Mouse (Mus musculus) forebrain, embryonic 11.5 days (tissue): Measurements from ENCODE around the gene Erich3. TPM values are rescaled to one million over a fixed set of nuclear protein-coding genes. Genes with fewer than 3 reads are reported as not detected.
"Not testable (repeated sequence)": the region's sequence is repeated elsewhere in the genome, so short reads cannot be mapped to it uniquely, and the experiment has no call there.

Source experiments
- ATAC-seq: fragments of 200-750 bp; cut with Nextera tagmentation; replicated peaks from 2 replicates; pipeline ENCODE4 v1.8.0; 2017; ENCODE audit warnings: moderate TSS enrichment; ENCODE audit not compliant: low FRiP score
- DNase-seq: peaks from one replicate; pipeline ENCODE4 v3.0.0-alpha.2; 2017; ENCODE audit warnings: low spot score
- H3K27ac ChIP-seq: fragments of 300-500 bp; sonication (generic); 2 replicates; pipeline ENCODE4 v1.5.1; 2014; ENCODE audit warnings: low read depth, low read length
- H3K27me3 ChIP-seq: fragments of 300-500 bp; sonication (generic); 2 replicates; pipeline ENCODE4 v1.6.1; 2014; ENCODE audit warnings: mild to moderate bottlenecking, low read length, mixed read lengths; ENCODE audit not compliant: control insufficient read depth, insufficient read depth
- H3K36me3 ChIP-seq: fragments of 300-500 bp; sonication (generic); 2 replicates; pipeline ENCODE4 v1.6.1; 2014; ENCODE audit warnings: mild to moderate bottlenecking, low read length, moderate library complexity, mixed read lengths; ENCODE audit not compliant: control insufficient read depth, insufficient read depth
- H3K4me1 ChIP-seq: fragments of 300-500 bp; sonication (generic); replicated peaks from 2 replicates; pipeline ENCODE4 v1.6.1; 2014; ENCODE audit warnings: low read length, mixed read lengths; ENCODE audit not compliant: control insufficient read depth, insufficient read depth
- H3K4me2 ChIP-seq: fragments of 300-500 bp; sonication (generic); 2 replicates; pipeline ENCODE4 v1.6.1; 2014; ENCODE audit warnings: low read depth, mild to moderate bottlenecking, low read length, moderate library complexity, mixed read lengths; ENCODE audit not compliant: severe bottlenecking
- H3K4me3 ChIP-seq: fragments of 300-500 bp; sonication (generic); 2 replicates; pipeline ENCODE4 v1.5.1; 2014; ENCODE audit warnings: low read depth, low read length
- H3K9ac ChIP-seq: fragments of 300-500 bp; sonication (generic); 2 replicates; pipeline ENCODE4 v1.6.1; 2014; ENCODE audit warnings: low read length
- H3K9me3 ChIP-seq: fragments of 300-500 bp; sonication (generic); 2 replicates; pipeline ENCODE4 v1.6.1; 2016; ENCODE audit warnings: low read length, mixed read lengths; ENCODE audit not compliant: control insufficient read depth
- WGBS: fragments of 180-500 bp; shearing (Covaris S2); extraction: QIAGEN DNeasy Blood & Tissue Kit; methylation state at CpG from one replicate; pipeline ENCODE4 v1.1.7; 2014; 5-methylcytosine and 5-hydroxymethylcytosine counted together
- polyA plus RNA-seq: library from polyadenylated mRNA; unstranded; fragments of >200 nt; fragmentation: Nextera tagmentation; extraction: Ambion mirVana; gene quantifications from 2 replicates; pipeline ENCODE4 v1.2.1, GENCODE M21; 2014

The Erich3 gene
- 0.39 and 0.47 TPM in 2 replicates for polyA plus RNA-seq

DNA sequence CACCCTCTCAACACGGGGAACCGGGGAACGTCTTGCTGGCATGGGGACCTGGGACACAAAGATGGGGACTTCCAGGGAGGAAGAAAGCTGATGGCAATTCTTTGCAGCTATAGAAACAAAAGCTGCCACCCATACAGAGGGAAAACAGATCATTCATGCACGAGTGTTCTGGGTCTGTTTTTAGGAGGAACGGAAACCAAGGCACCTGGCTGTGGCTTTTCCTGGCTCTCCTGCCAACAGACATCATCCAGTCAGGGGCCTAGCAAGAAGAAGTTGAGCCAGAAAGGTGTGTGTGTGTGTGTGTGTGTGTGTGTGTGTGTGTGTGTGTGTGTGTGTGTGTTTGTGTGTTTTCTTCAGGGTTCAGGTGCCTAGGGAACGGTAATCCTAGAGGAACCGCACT lies at the start of gene Erich3:
Erich3 (plus strand) TSS at position 315 of the 400 bp plus-strand sequence.
- WGBS, result 27% methylated on average over 7 of the region's 7 CpGs
- no peak for DNase-seq
- Histone ChIP-seq H3K9ac (peak within 1 kb of the TSS; percentile 35), H3K4me2 (peak within 1 kb of the TSS; percentile 79), H3K4me1 (peaks cover 5% of the 10 kb centered on the region; the same call in 1 of the 2 replicates), H3K36me3 (no peaks in the 10 kb centered on the region), H3K4me3 (peak within 1 kb of the TSS; percentile 34), H3K9me3 (no peaks in the 10 kb centered on the region), H3K27me3 (peaks cover 6% of the 10 kb centered on the region; the same call in 1 of the 2 replicates), H3K27ac (no peak within 1 kb of the TSS)
- ATAC-seq, result no peak

DNA sequence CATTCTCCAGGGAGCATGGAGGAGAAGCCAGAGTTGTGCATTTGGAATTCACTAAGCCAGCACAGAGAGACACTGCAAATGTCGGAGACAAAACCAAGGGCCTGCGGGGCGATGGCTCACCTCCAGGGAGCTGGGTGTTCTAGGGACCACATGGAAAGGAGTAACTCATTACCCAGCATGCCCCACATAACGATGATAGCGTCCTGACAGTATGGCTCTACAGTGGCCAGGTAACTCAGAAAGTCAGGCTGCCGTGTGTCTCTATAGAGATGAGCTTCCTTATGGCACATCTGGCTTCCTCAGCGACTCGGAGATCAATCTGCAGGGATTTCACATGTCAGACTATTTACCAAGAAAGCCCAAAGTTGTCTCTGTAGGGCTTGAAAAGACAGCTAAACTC lies 48.9 kb upstream of the Erich3 start:
- 91% methylated on average over 8 of the region's 8 CpGs for WGBS
- Histone ChIP-seq H3K4me1 (no peaks in the 10 kb centered on the region), H3K36me3 (no peaks in the 10 kb centered on the region), H3K4me3 (no peak overlapping the region), H3K27me3 (no peaks in the 10 kb centered on the region), H3K9me3 (no peaks in the 10 kb centered on the region), H3K4me2 (no peak overlapping the region), H3K27ac (no peak overlapping the region), H3K9ac (no peak overlapping the region)
- ATAC-seq (no peak), DNase-seq (no peak)

DNA sequence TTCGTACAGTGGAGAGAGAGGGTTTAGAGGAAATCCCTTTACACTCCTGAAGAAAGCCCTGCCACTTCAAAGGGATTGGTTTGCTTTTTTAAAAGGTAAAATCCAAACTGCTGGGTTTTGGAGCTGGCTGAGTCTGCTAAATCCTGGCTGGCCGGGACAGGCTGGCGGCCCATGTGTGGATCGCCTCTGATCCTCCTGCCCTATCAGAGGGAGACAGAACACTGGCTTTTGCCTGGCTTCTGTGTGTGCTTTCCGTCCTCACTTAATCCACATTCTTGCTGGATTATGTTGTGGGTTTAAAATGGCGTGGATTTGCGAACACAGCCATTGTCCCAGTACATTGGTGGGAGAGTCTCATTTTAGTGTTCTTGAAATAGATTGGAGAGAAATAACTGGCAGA lies 48.4 kb upstream of the Erich3 start:
- ATAC-seq (no peak), DNase-seq (no peak)
- no peaks in the 10 kb centered on the region for H3K27me3 ChIP-seq
- H3K36me3 ChIP-seq, result no peaks in the 10 kb centered on the region
- no peaks in the 10 kb centered on the region for H3K9me3 ChIP-seq
- no peak overlapping the region for H3K9ac ChIP-seq
- H3K27ac ChIP-seq, result no peak overlapping the region
- WGBS, result 71% methylated on average over 7 of the region's 7 CpGs
- H3K4me3 ChIP-seq, result no peak overlapping the region
- H3K4me2 ChIP-seq, result no peak overlapping the region
- no peaks in the 10 kb centered on the region for H3K4me1 ChIP-seq

DNA sequence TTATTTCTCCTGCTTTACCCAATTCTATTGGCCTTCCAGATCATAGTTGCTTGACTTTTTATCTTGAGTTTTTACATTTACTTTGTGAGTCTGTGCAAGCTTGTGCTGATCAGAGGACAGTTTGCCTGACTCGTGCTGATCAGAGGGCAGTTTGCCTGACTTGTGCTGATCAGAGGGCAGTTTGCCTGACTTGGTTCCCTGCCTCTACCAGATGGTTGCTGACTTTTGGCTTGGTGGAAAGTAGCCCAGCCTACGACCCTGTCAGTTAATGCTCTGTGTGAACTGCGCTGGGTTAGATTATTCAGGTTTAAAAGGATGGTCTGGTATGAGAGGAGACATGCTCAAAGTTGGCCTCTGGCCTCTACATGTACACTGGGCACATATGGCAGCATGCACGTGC lies 47.6 kb upstream of the Erich3 start:
- no peak overlapping the region for H3K4me3 ChIP-seq
- no peak overlapping the region for H3K9ac ChIP-seq
- H3K36me3 ChIP-seq, result no peaks in the 10 kb centered on the region
- no peaks in the 10 kb centered on the region for H3K4me1 ChIP-seq
- no peaks in the 10 kb centered on the region for H3K27me3 ChIP-seq
- H3K4me2 ChIP-seq, result no peak overlapping the region
- ATAC-seq (no peak), DNase-seq (no peak)
- 91% methylated on average over 4 of the region's 4 CpGs for WGBS
- no peaks in the 10 kb centered on the region for H3K9me3 ChIP-seq
- H3K27ac ChIP-seq, result no peak overlapping the region

DNA sequence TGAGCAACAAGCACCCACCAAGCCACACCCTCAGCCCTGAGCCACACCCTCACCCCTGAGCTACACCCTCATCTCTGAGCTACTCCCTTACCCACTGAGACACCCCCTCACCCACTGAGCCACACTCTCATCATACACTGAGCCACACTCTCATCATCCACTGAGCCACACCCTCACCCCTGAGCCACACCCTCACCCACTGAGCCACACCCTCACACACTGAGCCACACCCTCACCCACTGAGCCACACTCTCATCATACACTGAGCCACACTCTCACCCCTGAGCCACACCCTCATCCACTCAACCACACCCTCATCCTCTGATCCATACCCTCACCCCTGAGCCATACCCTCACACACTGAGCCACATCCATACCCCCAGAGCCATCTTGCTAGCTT lies 35.4 kb upstream of the Erich3 start:
- no peaks in the 10 kb centered on the region for H3K36me3 ChIP-seq
- H3K27me3 ChIP-seq, result no peaks in the 10 kb centered on the region
- no peaks in the 10 kb centered on the region for H3K4me1 ChIP-seq
- no peak overlapping the region for H3K27ac ChIP-seq
- H3K9me3 ChIP-seq, result no peaks in the 10 kb centered on the region
- H3K4me2 ChIP-seq, result no peak overlapping the region
- H3K4me3 ChIP-seq, result no peak overlapping the region
- ATAC-seq (peak; percentile 65), DNase-seq (no peak)
- no peak overlapping the region for H3K9ac ChIP-seq

DNA sequence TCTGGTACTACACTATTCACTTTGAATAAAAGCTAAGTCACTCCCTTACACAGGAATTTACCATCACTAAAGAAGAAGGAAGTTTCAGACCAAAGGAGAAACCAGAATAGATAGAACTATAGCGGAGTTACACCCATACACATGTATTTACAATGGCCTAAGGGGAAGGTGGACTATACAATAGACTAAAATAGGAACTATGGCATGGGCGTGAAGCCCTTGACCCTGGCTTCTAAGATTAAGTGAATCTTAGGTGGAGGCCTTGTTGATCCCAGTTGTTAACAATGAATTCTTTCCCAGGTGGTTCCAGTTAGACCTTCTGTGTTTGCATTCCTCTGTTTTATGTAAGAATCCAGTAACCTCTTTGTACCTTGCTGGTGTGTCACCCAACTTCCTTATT lies 32.4 kb upstream of the Erich3 start:
- not testable (repeated sequence) for H3K9ac ChIP-seq, ATAC-seq, DNase-seq, H3K36me3 ChIP-seq, H3K4me2 ChIP-seq, H3K4me1 ChIP-seq, H3K4me3 ChIP-seq, H3K27me3 ChIP-seq, H3K27ac ChIP-seq, H3K9me3 ChIP-seq
- WGBS, result 90% methylated on average over 2 of the region's 2 CpGs

DNA sequence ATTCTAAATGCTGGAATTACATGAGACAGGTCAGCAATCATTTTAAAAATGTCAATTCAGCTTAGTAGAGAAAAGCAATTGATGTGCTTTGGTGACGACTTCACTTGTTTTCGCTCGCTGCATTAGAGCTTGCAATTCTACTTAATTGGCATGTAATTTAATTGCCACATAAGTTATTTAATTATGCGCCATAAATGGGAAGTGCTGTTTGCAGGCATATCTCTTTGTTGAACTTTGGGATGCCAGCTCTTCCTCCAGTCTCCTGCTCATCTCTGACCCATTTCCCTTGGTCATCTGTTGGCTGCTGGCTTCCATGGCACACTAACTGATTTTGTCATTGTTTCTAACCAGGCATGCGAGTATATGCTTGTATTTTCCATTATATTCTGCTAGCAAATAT lies 30.6 kb upstream of the Erich3 start:
- Histone ChIP-seq H3K4me2 (no peak overlapping the region), H3K9me3 (no peaks in the 10 kb centered on the region), H3K36me3 (no peaks in the 10 kb centered on the region), H3K4me3 (no peak overlapping the region), H3K27ac (no peak overlapping the region), H3K4me1 (no peaks in the 10 kb centered on the region), H3K9ac (no peak overlapping the region), H3K27me3 (no peaks in the 10 kb centered on the region)
- no peak for ATAC-seq
- WGBS, result 86% methylated on average over 5 of the region's 5 CpGs
- no peak for DNase-seq

DNA sequence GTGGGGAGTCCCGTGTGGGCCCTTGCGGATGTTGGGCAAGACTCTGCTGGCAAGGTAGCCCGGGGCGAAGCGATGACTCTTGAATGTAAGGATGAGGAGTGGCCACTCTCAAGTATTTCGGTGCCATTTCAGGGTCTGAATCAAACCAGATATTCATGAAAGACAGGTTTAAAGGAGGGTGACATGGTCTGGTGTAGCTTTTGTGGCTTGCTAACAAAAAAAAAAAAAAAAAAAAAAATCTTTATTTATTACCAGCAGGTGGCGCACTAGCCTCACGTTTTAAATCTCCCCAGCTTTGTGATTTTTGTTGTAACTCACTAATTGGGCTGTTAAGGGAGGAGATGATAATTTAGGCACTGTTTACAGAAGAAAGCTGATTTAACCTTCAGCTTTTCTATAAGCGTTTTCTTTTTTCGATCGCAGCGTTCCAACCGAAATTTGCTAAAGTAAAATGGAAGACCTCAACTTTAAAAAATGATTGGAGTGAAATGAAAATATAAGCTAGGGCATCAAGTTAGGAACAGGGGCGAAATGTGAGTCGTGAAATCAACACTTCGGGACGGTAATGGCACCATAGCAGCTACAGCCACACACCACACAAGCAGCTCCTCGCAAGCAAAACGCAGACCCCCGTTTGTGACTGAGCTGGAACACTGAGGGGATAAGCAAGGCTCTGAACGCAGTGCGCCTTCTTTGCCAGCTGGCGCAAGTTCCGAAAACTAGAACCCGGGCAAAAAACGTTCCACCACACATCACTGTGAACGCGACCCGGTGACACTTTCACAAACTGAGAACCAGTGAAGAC lies 16.8 kb upstream of the Erich3 start:
- H3K27me3 ChIP-seq, result no peaks in the 10 kb centered on the region
- H3K4me1 ChIP-seq, result no peaks in the 10 kb centered on the region
- no peak overlapping the region for H3K4me2 ChIP-seq
- 63% methylated on average over 29 of the region's 29 CpGs for WGBS
- ATAC-seq (peak; percentile 74), DNase-seq (no peak)
- H3K4me3 ChIP-seq, result no peak overlapping the region
- H3K9me3 ChIP-seq, result no peaks in the 10 kb centered on the region
- no peak overlapping the region for H3K27ac ChIP-seq
- no peaks in the 10 kb centered on the region for H3K36me3 ChIP-seq
- no peak overlapping the region for H3K9ac ChIP-seq

DNA sequence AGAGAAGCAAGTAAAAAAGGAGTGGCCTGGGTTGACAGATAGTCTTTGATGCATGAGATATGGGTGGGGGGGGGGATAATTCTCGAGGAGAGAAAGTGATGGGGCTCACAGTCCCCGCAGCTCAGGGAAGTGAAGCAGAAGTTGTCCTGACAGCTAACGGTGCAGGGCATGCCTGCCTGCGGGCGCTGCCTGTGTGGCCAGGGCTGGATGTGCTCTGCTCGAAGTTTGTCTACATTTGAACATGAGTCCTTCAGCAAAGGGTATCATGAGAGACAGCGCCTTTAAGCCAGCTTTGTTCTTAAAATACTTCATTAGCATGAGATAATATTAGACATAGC lies 16.2 kb upstream of the Erich3 start:
- no peak overlapping the region for H3K27ac ChIP-seq
- H3K4me1 ChIP-seq, result no peaks in the 10 kb centered on the region
- no peaks in the 10 kb centered on the region for H3K9me3 ChIP-seq
- H3K4me3 ChIP-seq, result no peak overlapping the region
- ATAC-seq, result peak; percentile 60
- H3K27me3 ChIP-seq, result no peaks in the 10 kb centered on the region
- no peak for DNase-seq
- no peak overlapping the region for H3K4me2 ChIP-seq
- no peak overlapping the region for H3K9ac ChIP-seq
- WGBS, result 80% methylated on average over 7 of the region's 7 CpGs
- H3K36me3 ChIP-seq, result no peaks in the 10 kb centered on the region
